Mouse (Mus musculus): ENCODE data around the gene C4b.

DNA sequence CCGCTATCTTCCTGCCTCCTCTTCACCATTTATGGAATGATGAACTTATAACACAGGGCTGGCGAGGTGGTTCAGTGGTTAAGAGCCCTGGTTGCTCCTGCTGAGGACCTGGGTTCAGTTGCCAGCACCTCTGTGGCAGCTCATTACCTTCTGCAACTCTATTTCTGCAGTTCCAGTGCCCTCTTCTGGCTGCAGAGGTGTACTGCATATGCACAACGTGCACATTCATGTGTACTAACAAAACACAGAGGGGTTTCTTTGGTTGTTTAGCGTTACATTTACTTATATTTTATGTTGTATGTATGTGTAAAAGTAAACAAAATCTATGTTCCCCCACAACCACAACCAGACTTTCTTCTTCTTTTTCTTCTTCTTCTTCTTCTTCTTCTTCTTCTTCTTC, 20.6 kb downstream of the C4b start:
- no peak for TF ChIP-seq POLR2A (IDR thresholded peaks at IDR 0.05; ENCODE audit: control insufficient read depth, extremely low read depth, insufficient read depth, low read length, poor library complexity)
- no peak for TF ChIP-seq CTCF (IDR thresholded peaks at IDR 0.05; ENCODE audit: borderline replicate concordance, control insufficient read depth, extremely low read depth, insufficient read depth, low read length, poor library complexity)
